Mouse (Mus musculus) kidney, embryonic 15.5 days (tissue): ENCODE measurements around the gene Otud3. TPM values are rescaled to one million over a fixed set of nuclear protein-coding genes. Genes with fewer than 3 reads are reported as not detected.

Source experiments
- polyA plus RNA-seq: library from polyadenylated mRNA; unstranded; fragments of >200 nt; fragmentation: Nextera tagmentation; extraction: Ambion mirVana; gene quantifications from 2 replicates; pipeline ENCODE4 v1.2.1, GENCODE M21; 2015

Gene Otud3
- polyA plus RNA-seq, 1 experiment from 2014 or later: 3.5 TPM

Other genes with a start within 250 kb of the Otud3 start
- 0.33 and 0.45 TPM in 2 replicates for gene Pla2g2c, start 189.2 kb downstream of the Otud3 start, polyA plus RNA-seq
- 1.0 and 1.8 TPM in 2 replicates for gene Ubxn10, start 176.8 kb downstream of the Otud3 start, polyA plus RNA-seq
- 0.19 and 0.93 TPM in 2 replicates for gene Pla2g2f, start 156.3 kb downstream of the Otud3 start, polyA plus RNA-seq
- gene Pla2g2d, start 138.2 kb downstream of the Otud3 start, polyA plus RNA-seq: 0.21 TPM in 1 of 2 replicates, not detected in the other
- 0.38 and 0.55 TPM in 2 replicates for gene Pla2g5, start 50.5 kb downstream of the Otud3 start, polyA plus RNA-seq
- gene Gm13030, start 40.0 kb downstream of the Otud3 start, polyA plus RNA-seq: not detected in 2 replicates
- gene Pla2g2e, start 36.0 kb downstream of the Otud3 start, polyA plus RNA-seq: 0.30 and 0.48 TPM in 2 replicates
- gene Rnf186, start 53.2 kb upstream of the Otud3 start, polyA plus RNA-seq: 6.3 and 8.2 TPM in 2 replicates
- gene Tmco4, start 58.9 kb upstream of the Otud3 start, polyA plus RNA-seq: 5.6 and 6.1 TPM in 2 replicates
- not detected in 2 replicates for gene Htr6, start 161.6 kb upstream of the Otud3 start, polyA plus RNA-seq
- gene Nbl1, start 179.0 kb upstream of the Otud3 start, polyA plus RNA-seq: 28.4 and 35.7 TPM in 2 replicates
- gene Minos1, start 217.2 kb upstream of the Otud3 start, polyA plus RNA-seq: 522 and 595 TPM in 2 replicates